Mouse (Mus musculus): Measurements from ENCODE around the gene Lyrm1.

Lyrm1 gene

DNA sequence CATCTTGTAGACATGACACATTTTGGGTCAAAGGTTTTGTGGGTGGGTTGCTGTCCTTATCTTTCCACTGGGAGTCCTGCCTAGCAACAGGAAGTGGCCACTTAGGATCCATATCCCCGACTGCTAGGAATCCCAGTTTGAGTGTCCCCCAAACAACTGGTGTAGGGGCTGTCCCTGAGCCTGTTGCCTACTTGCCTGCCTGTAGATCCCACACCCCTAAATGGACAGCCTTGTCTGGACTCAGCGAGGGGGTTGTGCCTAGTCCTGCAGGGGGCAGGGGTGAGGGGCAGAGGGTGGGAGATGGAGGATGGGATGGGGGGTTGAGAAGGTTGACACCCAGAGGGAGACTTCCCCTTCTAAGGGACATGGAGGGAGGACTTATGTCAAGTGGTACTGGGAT is 73.7 kb downstream of the Lyrm1 start:
- DNase-seq: no peak

DNA sequence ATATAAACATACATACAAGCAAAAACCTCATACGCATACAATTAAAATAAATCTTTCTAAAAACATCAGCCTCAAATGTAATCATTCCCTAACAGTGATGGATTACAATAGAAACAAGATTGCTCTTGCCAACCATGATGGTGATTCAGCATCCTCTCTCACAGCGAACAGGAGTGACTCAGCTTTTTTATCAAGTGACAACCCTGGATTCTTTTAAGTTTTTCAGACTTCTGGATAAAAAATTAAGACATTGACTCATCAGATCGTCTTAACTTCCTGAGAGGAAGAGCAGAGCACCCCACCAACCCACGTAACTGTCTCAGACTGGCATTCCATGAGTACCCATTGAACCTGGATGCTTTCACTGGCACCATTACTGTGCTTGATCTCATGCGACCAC is 78.6 kb downstream of the Lyrm1 start:
- DNase-seq: no peak

DNA sequence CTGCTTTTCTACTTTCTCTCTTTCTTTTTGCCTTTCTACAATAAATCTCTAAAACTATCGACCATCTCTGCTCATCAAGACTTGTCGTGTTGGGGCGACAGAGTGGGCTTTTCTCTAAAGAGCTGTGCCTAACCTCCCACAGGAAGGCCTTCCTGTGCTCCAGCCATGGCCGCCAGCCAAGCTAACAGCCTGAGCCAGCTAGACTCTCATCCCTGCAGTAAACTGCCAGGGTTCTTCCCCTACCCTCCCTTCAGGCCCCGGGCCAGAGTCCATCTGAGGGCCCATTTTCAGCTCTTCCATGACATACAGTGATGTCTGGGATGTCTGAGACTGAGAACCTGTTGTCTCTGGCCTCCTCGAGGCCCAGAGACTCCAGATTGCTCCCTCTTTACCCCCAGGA is 80.6 kb downstream of the Lyrm1 start:
- peak; percentile 13 to 16 for DNase-seq

GRCm38 (mm10) chr7:119977574-119977973 is 81.9 kb downstream of the Lyrm1 start:
- DNase-seq: no peak

DNA sequence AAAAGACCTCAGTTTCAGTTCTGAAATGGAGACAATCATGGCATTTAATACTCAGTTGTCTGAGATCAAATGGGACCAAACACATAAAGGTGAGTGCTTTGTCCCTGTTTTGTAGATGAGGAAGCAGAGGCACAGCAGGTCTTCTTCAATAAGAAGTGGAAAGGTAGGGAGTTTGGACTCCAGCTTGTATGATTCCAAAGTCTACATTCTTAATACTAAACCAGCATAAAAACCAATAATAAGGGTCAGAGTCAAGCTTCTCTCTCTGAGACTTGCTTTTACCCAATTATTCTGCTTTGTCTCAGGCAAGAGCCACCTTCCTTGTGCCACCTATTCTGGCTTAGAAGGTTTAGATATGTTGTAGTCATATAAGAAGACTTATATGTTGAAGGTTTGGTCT is 82.9 kb downstream of the Lyrm1 start:
- no peak for DNase-seq

DNA sequence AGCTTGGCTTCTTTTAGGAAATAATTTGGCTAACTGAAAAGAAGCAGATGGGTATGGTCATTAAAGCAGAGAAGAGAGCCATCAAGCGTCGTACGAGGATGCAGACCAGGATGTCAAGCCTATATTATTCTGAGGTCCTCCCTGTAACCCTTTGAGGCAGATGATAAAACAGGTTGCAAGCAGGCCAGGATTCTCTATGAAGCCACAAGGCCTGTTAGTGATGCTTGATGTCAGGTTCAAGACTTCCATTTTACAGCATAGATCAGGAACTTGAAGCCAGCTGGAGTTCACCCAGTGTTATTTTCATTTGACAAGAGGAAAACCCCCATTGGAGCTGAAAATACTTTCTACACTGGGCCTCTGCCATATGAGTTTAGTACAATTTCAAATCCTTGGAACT is 84.5 kb downstream of the Lyrm1 start:
- no peak for DNase-seq

GRCm38 (mm10) chr7:119985279-119985912 is 89.7 kb downstream of the Lyrm1 start:
- no peak for DNase-seq

- DNase-seq: no peak
Measured at GRCm38 (mm10) chr7:119997066-119997465, 101.4 kb downstream of the Lyrm1 start.
